Mouse (Mus musculus): Measurements from ENCODE around the gene Vmn1r125. TPM values are rescaled to one million over a fixed set of nuclear protein-coding genes. Genes with fewer than 3 reads are reported as not detected.
"Not testable (repeated sequence)": the region's sequence is repeated elsewhere in the genome, so short reads cannot be mapped to it uniquely, and the experiment has no call there.

Gene Vmn1r125
- polyA plus RNA-seq (2015; fragmentation: Nextera tagmentation; extraction: Ambion mirVana) = not detected in 2 replicates

DNA sequence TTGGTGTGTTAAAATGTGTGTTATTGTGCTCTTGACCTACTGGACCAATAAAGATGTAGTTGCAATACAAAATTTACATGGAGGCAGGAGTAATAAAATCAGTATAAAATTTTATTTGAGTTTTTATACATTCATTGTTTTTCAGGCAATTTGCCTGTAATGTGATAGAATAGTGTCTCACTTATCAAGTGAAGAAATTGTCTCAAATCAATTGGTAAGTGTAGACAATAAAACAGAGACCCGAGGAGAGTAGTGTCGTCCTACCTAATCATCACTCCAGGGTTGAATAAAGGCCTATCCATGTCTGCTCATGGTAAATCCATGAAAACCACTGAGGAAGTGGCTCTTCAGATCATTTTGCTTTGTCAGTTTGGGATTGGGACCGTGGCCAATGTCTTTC lies at the start of gene Vmn1r125:
Gene Vmn1r125 (plus strand): TSS at position 301 of the 400 bp plus-strand sequence.
- not testable (repeated sequence) for ATAC-seq (ENCODE audit: low read depth); H3K27ac ChIP-seq; H3K36me3 ChIP-seq; H3K4me1 ChIP-seq (replicated peaks); H3K4me2 ChIP-seq; H3K4me3 ChIP-seq (replicated peaks); DNase-seq; H3K9ac ChIP-seq; H3K27me3 ChIP-seq; H3K9me3 ChIP-seq (replicated peaks)
- WGBS (ENCODE audit: insufficient replicate concordance) = 43% methylated on average over 3 of the region's 3 CpGs

- H3K4me1 ChIP-seq (replicated peaks); DNase-seq; H3K9ac ChIP-seq; H3K9me3 ChIP-seq (replicated peaks); ATAC-seq (ENCODE audit: low read depth); H3K4me2 ChIP-seq; H3K4me3 ChIP-seq (replicated peaks); H3K27ac ChIP-seq; H3K36me3 ChIP-seq; H3K27me3 ChIP-seq: not testable (repeated sequence)
- WGBS (ENCODE audit: insufficient replicate concordance) = 64% methylated on average over 4 of the region's 4 CpGs
Observed at GRCm38 (mm10) chr7:21260517-21260916, 11.5 kb upstream of the Vmn1r125 start, which contains the start of gene Vmn1r124. Vmn1r124 (minus strand) TSS chr7:21260617.

DNA sequence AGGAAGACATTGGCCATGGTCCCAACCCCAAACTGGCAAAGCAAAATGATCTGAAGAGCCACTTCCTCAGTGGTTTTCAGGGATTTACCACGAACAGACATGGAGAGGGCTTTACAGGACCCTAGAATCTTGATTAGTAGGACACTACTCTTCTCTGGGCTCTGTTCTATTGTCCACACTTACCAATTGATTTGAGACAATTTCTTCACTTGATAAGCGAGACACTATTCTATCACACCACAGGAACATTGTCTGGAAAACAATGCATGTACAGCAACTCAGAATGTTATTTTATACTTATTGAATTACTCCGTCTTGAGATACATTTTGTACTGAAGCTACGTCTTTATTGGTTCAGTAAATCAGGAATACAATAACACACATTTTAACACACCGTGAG lies 29.4 kb downstream of the Vmn1r125 start, which contains the start of gene Vmn1r126:
Gene Vmn1r126 (minus strand): TSS at position 101 of the 400 bp plus-strand sequence.
- DNase-seq; ATAC-seq (ENCODE audit: low read depth); H3K27ac ChIP-seq; H3K4me1 ChIP-seq (replicated peaks); H3K27me3 ChIP-seq; H3K4me2 ChIP-seq; H3K36me3 ChIP-seq; H3K9me3 ChIP-seq (replicated peaks); H3K4me3 ChIP-seq (replicated peaks); H3K9ac ChIP-seq: not testable (repeated sequence)
- WGBS (ENCODE audit: insufficient replicate concordance) = no CpG with 5 or more reads among the region's 5 CpGs

- not testable (repeated sequence) for H3K9me3 ChIP-seq (replicated peaks); H3K36me3 ChIP-seq; H3K27me3 ChIP-seq; DNase-seq; H3K4me3 ChIP-seq (replicated peaks); H3K27ac ChIP-seq; ATAC-seq (ENCODE audit: low read depth); H3K9ac ChIP-seq; H3K4me2 ChIP-seq; H3K4me1 ChIP-seq (replicated peaks)
- WGBS (ENCODE audit: insufficient replicate concordance) = no CpG with 5 or more reads among the region's 3 CpGs
Observed at GRCm38 (mm10) chr7:21319761-21320160, 47.8 kb downstream of the Vmn1r125 start, which contains the start of gene Vmn1r127. Vmn1r127 (minus strand) TSS chr7:21319861.

Other genes with a start within 250 kb of the Vmn1r125 start
- gene Vmn1r120, start 218.4 kb upstream of the Vmn1r125 start, polyA plus RNA-seq (2015; fragmentation: Nextera tagmentation; extraction: Ambion mirVana) = not detected in 2 replicates
- gene Vmn1r121, start 173.7 kb upstream of the Vmn1r125 start, polyA plus RNA-seq (2015; fragmentation: Nextera tagmentation; extraction: Ambion mirVana) = not detected in 2 replicates
- gene Vmn1r122, start 138.1 kb upstream of the Vmn1r125 start, polyA plus RNA-seq (2015; fragmentation: Nextera tagmentation; extraction: Ambion mirVana) = not detected in 2 replicates
- gene Vmn1r123, start 110.0 kb upstream of the Vmn1r125 start, polyA plus RNA-seq (2015; fragmentation: Nextera tagmentation; extraction: Ambion mirVana) = not detected in 2 replicates
- not detected in 2 replicates for gene Gm5157, start 81.8 kb upstream of the Vmn1r125 start, polyA plus RNA-seq (2015; fragmentation: Nextera tagmentation; extraction: Ambion mirVana)
- not detected in 2 replicates for gene Vmn1r124, start 11.6 kb upstream of the Vmn1r125 start, polyA plus RNA-seq (2015; fragmentation: Nextera tagmentation; extraction: Ambion mirVana)
- gene Vmn1r126, start 29.3 kb downstream of the Vmn1r125 start, polyA plus RNA-seq (2015; fragmentation: Nextera tagmentation; extraction: Ambion mirVana) = not detected in 2 replicates
- gene Vmn1r127, start 47.7 kb downstream of the Vmn1r125 start, polyA plus RNA-seq (2015; fragmentation: Nextera tagmentation; extraction: Ambion mirVana) = not detected in 2 replicates
- gene Vmn1r128, start 77.2 kb downstream of the Vmn1r125 start, polyA plus RNA-seq (2015; fragmentation: Nextera tagmentation; extraction: Ambion mirVana) = not detected in 2 replicates
- gene Vmn1r129, start 89.1 kb downstream of the Vmn1r125 start, polyA plus RNA-seq (2015; fragmentation: Nextera tagmentation; extraction: Ambion mirVana) = not detected in 2 replicates
- not detected in 2 replicates for gene Gm6882, start 160.6 kb downstream of the Vmn1r125 start, polyA plus RNA-seq (2015; fragmentation: Nextera tagmentation; extraction: Ambion mirVana)
- gene Vmn1r130, start 239.6 kb downstream of the Vmn1r125 start, polyA plus RNA-seq (2015; fragmentation: Nextera tagmentation; extraction: Ambion mirVana) = not detected in 2 replicates